Mouse (Mus musculus) intestine, postnatal 0 days (tissue): ENCODE results near the gene Gm13212. TPM values are rescaled to one million over a fixed set of nuclear protein-coding genes. Genes with fewer than 3 reads are reported as not detected.
"Not testable (repeated sequence)": the region's sequence is repeated elsewhere in the genome, so short reads cannot be mapped to it uniquely, and the experiment has no call there.

ENCODE experiments used
- ATAC-seq: fragments of 200-750 bp; cut with Nextera tagmentation; 2 replicates; pipeline ENCODE4 v1.8.0; 2017; ENCODE audit warnings: mild to moderate bottlenecking, moderate TSS enrichment, moderate library complexity
- H3K27ac ChIP-seq: fragments of 300-500 bp; sonication (generic); 2 replicates; pipeline ENCODE4 v1.5.1; 2014; ENCODE audit warnings: mild to moderate bottlenecking, low read depth, low read length, moderate library complexity
- H3K27me3 ChIP-seq: fragments of 300-500 bp; sonication (generic); replicated peaks from 2 replicates; pipeline ENCODE4 v1.6.1; 2014; ENCODE audit warnings: low read length, mixed read lengths; ENCODE audit not compliant: control insufficient read depth, insufficient read depth
- H3K36me3 ChIP-seq: fragments of 300-500 bp; sonication (generic); 2 replicates; pipeline ENCODE4 v1.6.1; 2014; ENCODE audit warnings: mild to moderate bottlenecking, moderate library complexity; ENCODE audit not compliant: control insufficient read depth, insufficient read depth
- H3K4me1 ChIP-seq: fragments of 300-500 bp; sonication (generic); replicated peaks from 2 replicates; pipeline ENCODE4 v1.6.1; 2014; ENCODE audit warnings: antibody characterized with exemption, low read length, mixed read lengths; ENCODE audit not compliant: control insufficient read depth, insufficient read depth
- H3K4me2 ChIP-seq: fragments of 300-500 bp; sonication (generic); replicated peaks from 2 replicates; pipeline ENCODE4 v1.6.1; 2014; ENCODE audit warnings: low read depth, mild to moderate bottlenecking, moderate library complexity
- H3K4me3 ChIP-seq: fragments of 300-500 bp; sonication (generic); 2 replicates; pipeline ENCODE4 v1.5.1; 2014; ENCODE audit warnings: low read depth, low read length
- H3K9ac ChIP-seq: fragments of 300-500 bp; sonication (generic); 2 replicates; pipeline ENCODE4 v1.6.1; 2014; ENCODE audit warnings: mild to moderate bottlenecking, low read depth, low read length
- H3K9me3 ChIP-seq: fragments of 300-500 bp; sonication (generic); 2 replicates; pipeline ENCODE4 v1.6.1; 2016; ENCODE audit warnings: mixed run types; ENCODE audit not compliant: control insufficient read depth
- CTCF ChIP-seq: sonication (generic); IDR thresholded peaks from 2 replicates; pipeline ENCODE4 v1.5.1; 2016; ENCODE audit warnings: low read depth, mild to moderate bottlenecking, control low read depth, antibody characterized with exemption, moderate library complexity
- WGBS: fragments of 180-500 bp; shearing (Covaris S2); extraction: QIAGEN DNeasy Blood & Tissue Kit; methylation state at CpG from one replicate; pipeline ENCODE4 v1.1.7; 2014; 5-methylcytosine and 5-hydroxymethylcytosine counted together
- polyA plus RNA-seq: library from polyadenylated mRNA; unstranded; fragments of >200 nt; fragmentation: Nextera tagmentation; extraction: Ambion mirVana; gene quantifications from 2 replicates; pipeline ENCODE4 v1.2.1, GENCODE M21; 2015

Gene Gm13212
- polyA plus RNA-seq: 3.2 and 4.1 TPM in 2 replicates

DNA sequence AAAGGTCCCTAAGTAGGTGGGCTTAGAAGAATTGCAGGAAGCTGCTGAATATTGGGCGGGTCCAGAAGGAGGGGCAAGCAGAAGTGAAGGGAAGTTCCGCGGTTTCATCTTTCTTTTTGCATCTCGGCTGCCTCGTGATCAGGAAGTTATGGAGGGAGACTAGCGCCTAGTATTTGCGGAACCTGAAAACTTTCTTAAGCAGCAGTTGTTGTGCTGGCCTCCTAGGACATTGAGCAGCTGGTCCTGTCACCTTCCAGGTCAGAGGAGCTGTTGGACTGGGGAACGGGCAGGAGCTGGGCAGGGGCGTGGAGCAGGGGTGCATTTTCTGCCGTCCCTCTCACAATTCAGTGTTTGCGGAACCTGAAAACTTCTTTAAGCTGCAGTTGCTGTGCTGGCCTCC lies at the start of gene Gm13212:
Gene Gm13212, plus strand, starts transcription at position 89 of the 400 bp plus-strand sequence.
- peak within 1 kb of the TSS; percentile 58 for H3K4me2 ChIP-seq
- H3K27ac ChIP-seq, H3K4me1 ChIP-seq, H3K27me3 ChIP-seq, ATAC-seq, H3K9ac ChIP-seq, H3K9me3 ChIP-seq, H3K36me3 ChIP-seq: not testable (repeated sequence)
- 19% methylated on average over 11 of the region's 11 CpGs for WGBS
- peak within 1 kb of the TSS; percentile 33 for H3K4me3 ChIP-seq

DNA sequence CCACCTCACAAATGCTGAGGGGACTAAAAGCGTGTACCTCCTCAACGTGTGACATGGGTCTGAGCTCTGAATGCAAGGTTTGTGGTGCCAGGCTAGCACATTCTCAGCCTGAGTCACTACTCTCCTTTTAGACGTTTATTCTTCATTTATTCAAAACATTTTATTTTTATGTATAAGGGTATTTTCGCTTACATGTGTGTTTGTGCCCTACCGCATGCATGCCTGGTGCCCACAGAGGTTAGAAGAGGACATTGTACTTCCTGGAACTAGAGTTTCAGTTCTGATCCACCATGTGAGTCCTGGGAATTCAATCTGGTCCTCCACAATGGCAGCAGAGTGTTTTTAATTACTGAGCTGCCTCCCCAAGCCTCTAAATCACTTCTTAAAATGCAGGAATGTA lies 41.1 kb upstream of the Gm13212 start:
- H3K9ac ChIP-seq, H3K4me1 ChIP-seq, H3K27me3 ChIP-seq, H3K4me3 ChIP-seq, H3K4me2 ChIP-seq, H3K9me3 ChIP-seq, ATAC-seq, H3K27ac ChIP-seq, H3K36me3 ChIP-seq: not testable (repeated sequence)
- WGBS: 82% methylated on average over 5 of the region's 5 CpGs

DNA sequence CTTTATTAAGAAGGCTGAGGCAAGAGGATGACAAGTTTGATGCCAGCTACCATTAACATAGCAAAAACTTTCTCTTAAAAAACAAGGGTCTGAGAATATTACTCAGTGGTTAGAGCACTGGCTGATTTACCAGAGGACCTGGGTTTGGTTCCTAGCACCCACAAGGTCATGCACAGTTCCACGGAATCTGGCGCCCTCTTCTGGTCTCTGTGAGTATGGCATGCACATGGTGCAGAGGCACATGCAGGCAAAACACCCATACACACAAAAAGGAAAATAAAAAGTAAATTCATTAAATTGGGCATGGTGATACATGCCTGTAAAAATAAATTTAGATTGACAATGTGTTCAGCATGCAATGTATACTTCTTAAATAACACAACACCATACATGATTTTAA lies 39.9 kb upstream of the Gm13212 start:
- 13% methylated on average over 2 of the region's 2 CpGs for WGBS
- H3K27ac ChIP-seq, H3K27me3 ChIP-seq, H3K9me3 ChIP-seq, H3K4me1 ChIP-seq, ATAC-seq, H3K9ac ChIP-seq, H3K4me3 ChIP-seq, H3K36me3 ChIP-seq, H3K4me2 ChIP-seq: not testable (repeated sequence)

DNA sequence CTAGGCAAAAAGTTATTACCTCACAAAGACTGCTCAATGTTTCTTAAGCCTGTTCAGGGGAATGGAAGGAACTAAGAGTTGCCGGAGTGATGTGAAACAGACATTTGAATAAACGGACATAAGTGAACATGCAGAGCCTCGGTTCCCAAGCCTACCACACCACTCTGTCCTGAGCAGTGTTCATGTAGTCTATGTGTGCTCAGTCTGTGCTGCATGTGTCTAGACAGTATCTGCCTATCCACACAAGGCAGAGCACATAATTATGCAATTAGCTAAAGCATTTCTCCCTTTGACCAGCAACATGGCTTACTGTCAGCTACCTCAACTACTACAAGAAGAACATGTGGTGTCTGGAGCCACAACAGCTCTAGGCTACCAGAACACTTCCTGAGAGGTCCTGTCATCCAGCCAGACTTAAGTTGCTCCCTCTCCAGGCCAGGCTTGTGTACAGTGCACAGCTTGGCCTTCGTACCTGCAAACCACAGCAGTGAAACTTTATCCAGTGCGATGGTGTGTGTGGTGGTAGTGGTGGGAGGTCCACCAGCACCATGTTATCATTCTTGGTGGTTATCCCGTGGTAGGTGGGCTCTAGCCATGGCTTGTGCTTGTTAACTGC lies 39.1 kb upstream of the Gm13212 start:
- WGBS: 71% methylated on average over 6 of the region's 6 CpGs
- not testable (repeated sequence) for H3K4me1 ChIP-seq, H3K9me3 ChIP-seq, H3K27me3 ChIP-seq, H3K36me3 ChIP-seq, H3K4me2 ChIP-seq, H3K27ac ChIP-seq, ATAC-seq, H3K9ac ChIP-seq, H3K4me3 ChIP-seq

DNA sequence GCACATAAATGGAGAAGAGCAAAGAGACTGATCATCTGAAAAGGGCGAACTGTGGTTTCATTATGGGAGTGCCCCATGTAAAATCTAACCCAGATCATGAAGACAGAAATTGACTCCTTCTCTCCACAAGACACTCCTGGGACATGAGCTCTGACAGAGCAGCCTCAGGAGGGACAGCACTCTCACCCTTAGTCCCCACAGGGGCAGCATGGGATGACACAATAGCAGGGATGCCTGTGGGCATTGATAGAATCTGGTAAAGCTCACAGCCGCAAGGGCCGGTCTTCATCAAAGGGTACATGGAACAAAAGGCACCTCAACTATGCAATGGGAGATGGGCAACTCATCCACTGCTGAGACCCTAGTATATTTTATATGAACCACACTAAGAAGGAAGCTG lies 38.5 kb upstream of the Gm13212 start:
- H3K4me3 ChIP-seq, H3K27ac ChIP-seq, H3K36me3 ChIP-seq, H3K9me3 ChIP-seq, H3K4me2 ChIP-seq, H3K4me1 ChIP-seq, H3K27me3 ChIP-seq, ATAC-seq, H3K9ac ChIP-seq: not testable (repeated sequence)
- WGBS: 90% methylated on average over 3 of the region's 3 CpGs

DNA sequence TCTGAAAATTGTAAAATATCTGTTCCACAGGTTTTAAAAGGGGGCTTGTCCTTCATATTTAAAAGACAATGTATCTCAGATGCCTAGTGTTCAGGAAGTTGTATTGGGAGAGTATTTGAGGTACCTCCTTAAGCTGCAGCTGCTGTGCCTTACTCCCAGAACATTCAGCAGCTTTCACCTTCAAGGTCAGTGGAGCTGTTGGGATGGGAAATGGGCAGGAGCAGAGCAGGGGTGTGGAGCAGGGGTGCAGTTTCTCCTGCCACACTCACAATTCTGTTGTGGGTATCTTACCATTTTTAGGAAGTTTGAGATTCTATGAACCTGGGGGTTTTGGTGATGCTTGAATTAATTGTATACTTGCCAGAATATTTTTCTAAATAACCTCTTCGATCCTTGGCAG lies 28.3 kb upstream of the Gm13212 start:
- no peak overlapping the region for H3K4me3 ChIP-seq
- 61% methylated on average over 1 of the region's 1 CpGs for WGBS
- H3K27me3 ChIP-seq: no peaks in the 10 kb centered on the region
- H3K36me3 ChIP-seq: no peaks in the 10 kb centered on the region
- H3K4me2 ChIP-seq: no peak overlapping the region
- no peaks in the 10 kb centered on the region for H3K4me1 ChIP-seq
- no peak for TF ChIP-seq CTCF
- H3K9me3 ChIP-seq: no peaks in the 10 kb centered on the region
- no peak overlapping the region for H3K27ac ChIP-seq
- ATAC-seq: no peak
- H3K9ac ChIP-seq: no peak overlapping the region

DNA sequence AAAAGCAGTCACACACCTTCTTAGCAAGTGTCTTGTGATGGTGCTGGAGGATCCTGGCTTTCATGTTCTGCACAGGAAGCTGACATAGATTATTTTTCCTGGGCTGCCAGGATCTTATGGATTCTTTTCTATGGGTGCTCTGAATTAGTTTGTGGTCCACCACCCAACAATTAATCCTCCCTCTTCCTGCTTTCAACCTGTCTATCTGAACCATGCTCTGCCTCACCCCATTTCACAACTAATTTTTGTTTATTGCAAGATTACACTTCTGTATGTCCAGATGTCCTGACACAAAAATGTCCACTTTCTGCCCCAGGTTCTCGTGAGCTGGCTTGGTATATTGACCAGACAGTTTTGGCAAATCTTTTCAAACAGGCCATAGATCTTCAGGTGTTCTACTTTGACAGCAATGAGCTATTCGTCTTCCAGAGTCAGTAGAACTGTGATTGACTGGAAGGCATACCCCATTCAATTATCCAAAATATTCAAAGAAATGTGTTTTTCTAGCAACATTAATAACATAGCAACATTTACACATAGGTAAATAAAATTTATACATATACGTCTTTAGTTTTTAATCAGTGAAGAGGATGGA lies 25.4 kb upstream of the Gm13212 start:
- Histone ChIP-seq H3K4me2 (no peak overlapping the region), H3K36me3 (no peaks in the 10 kb centered on the region), H3K9ac (no peak overlapping the region), H3K9me3 (no peaks in the 10 kb centered on the region), H3K4me3 (no peak overlapping the region), H3K4me1 (no peaks in the 10 kb centered on the region), H3K27ac (no peak overlapping the region), H3K27me3 (no peaks in the 10 kb centered on the region)
- no peak for TF ChIP-seq CTCF
- ATAC-seq: no peak
- WGBS: 38% methylated on average over 3 of the region's 3 CpGs
